Mouse (Mus musculus) forebrain, embryonic 16.5 days (tissue): ENCODE results near the gene Gm2244. TPM values are rescaled to one million over a fixed set of nuclear protein-coding genes. Genes with fewer than 3 reads are reported as not detected.
"Not testable (repeated sequence)": the region's sequence is repeated elsewhere in the genome, so short reads cannot be mapped to it uniquely, and the experiment has no call there.

Experiments
- ATAC-seq: fragments of 200-750 bp; cut with Nextera tagmentation; 2 replicates; pipeline ENCODE4 v1.8.0; 2017; ENCODE audit warnings: mild to moderate bottlenecking, moderate library complexity
- H3K27ac ChIP-seq: fragments of 300-500 bp; sonication (generic); 2 replicates; pipeline ENCODE4 v1.5.1; 2014; ENCODE audit warnings: low read length, control low read depth
- H3K27me3 ChIP-seq: fragments of 300-500 bp; sonication (generic); replicated peaks from 2 replicates; pipeline ENCODE4 v1.6.1; 2014; ENCODE audit warnings: low read length; ENCODE audit not compliant: control insufficient read depth, insufficient read depth
- H3K36me3 ChIP-seq: fragments of 300-500 bp; sonication (generic); 2 replicates; pipeline ENCODE4 v1.6.1; 2014; ENCODE audit not compliant: control insufficient read depth, insufficient read depth
- H3K4me1 ChIP-seq: fragments of 300-500 bp; sonication (generic); replicated peaks from 2 replicates; pipeline ENCODE4 v1.6.1; 2014; ENCODE audit warnings: low read length; ENCODE audit not compliant: control insufficient read depth, insufficient read depth
- H3K4me2 ChIP-seq: fragments of 300-500 bp; sonication (generic); 2 replicates; pipeline ENCODE4 v1.6.1; 2014; ENCODE audit warnings: mild to moderate bottlenecking, low read length, control low read depth
- H3K4me3 ChIP-seq: fragments of 300-500 bp; sonication (generic); replicated peaks from 2 replicates; pipeline ENCODE4 v1.5.1; 2014; ENCODE audit warnings: mild to moderate bottlenecking, low read length, control low read depth
- H3K9ac ChIP-seq: fragments of 300-500 bp; sonication (generic); replicated peaks from 2 replicates; pipeline ENCODE4 v1.6.1; 2014; ENCODE audit warnings: low read depth, low read length, control low read depth
- H3K9me3 ChIP-seq: fragments of 300-500 bp; sonication (generic); 2 replicates; pipeline ENCODE4 v1.6.1; 2016; ENCODE audit warnings: low read length; ENCODE audit not compliant: control insufficient read depth
- WGBS: fragments of 180-500 bp; shearing (Covaris S2); extraction: QIAGEN DNeasy Blood & Tissue Kit; methylation state at CpG from one replicate; pipeline ENCODE4 v1.1.7; 2014; 5-methylcytosine and 5-hydroxymethylcytosine counted together
- polyA plus RNA-seq: library from polyadenylated mRNA; unstranded; fragments of >200 nt; fragmentation: Nextera tagmentation; extraction: Ambion mirVana; gene quantifications from 2 replicates; pipeline ENCODE4 v1.2.1, GENCODE M21; 2015

Gm2244 gene
- polyA plus RNA-seq = 0.34 TPM in 1 of 2 replicates, not detected in the other

DNA sequence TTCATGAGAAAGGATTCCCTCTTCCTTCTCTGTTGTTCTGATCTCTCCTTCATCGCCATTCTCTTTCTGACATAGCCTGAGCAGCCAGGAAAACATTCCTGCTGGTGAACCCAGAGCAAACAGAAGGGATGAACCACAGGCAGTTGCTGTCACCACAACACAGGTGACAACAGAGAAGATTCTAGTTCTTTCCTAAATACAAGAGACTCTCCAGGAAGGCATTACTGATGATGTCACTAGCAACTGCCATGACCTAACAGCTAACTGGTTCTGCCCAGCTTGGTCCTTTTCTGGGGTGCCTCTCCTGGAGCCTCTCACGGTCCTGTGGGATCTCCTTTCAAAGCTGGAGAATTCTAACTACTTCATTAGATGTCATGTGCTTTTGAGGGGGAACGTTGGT is at the start of gene Gm2244:
Gene Gm2244, minus strand, starts transcription at position 101 of the 400 bp plus-strand sequence.
- H3K27ac ChIP-seq, H3K36me3 ChIP-seq, H3K4me3 ChIP-seq, H3K4me2 ChIP-seq, H3K9ac ChIP-seq, ATAC-seq, H3K27me3 ChIP-seq, H3K4me1 ChIP-seq, H3K9me3 ChIP-seq: not testable (repeated sequence)
- WGBS = 93% methylated on average over 1 of the region's 3 CpGs

DNA sequence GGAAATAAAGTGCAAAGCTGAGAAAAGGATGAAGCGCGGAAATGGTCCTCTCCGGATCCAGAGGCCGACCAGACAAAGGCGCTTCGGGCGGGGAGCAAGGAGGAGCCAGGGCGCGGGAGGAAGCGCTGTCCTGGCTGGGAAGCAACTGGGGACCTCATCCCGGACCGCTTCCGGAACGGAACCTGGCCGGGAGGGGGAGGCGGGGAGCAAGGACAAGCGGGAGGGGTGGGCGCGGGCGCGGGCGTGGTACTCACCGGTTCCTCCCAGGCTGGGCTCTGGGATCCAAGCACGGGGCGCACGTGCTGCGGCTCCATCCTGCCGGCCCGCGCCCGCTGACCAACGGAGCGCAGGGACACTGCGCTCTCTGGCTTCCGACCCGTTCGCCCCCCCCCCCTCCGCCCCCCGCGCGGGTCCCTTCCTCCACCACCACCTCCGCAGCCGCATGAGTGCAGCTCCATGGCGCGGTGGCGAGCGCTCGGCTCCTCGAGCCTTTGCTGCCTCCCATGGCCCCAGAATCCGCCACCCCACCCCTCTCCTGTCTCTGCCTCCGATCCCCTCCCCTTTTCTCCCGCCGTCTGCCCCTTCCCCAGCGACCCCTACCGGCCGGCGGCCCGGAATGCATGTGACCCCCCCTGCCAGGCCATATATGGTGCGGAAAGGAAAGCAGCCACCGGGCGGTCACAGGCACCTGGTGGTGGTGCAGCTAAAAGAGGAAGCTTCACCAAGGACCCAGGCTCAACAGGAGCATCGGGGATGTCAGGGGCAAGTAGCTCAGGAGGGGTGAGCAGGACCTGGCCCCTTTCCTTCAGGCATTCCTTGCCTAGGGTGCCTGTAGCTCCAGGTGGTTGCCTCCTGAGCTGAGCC is 35.3 kb upstream of the Gm2244 start, which contains the start of gene Gm2237:
Gene Gm2237, minus strand, starts transcription at position 332 of the 864 bp plus-strand sequence.
- peak within 1 kb of the TSS; percentile 60 for H3K9ac ChIP-seq
- H3K4me1 ChIP-seq, H3K36me3 ChIP-seq, H3K27me3 ChIP-seq, H3K27ac ChIP-seq, H3K9me3 ChIP-seq, ATAC-seq: not testable (repeated sequence)
- H3K4me2 ChIP-seq = peak within 1 kb of the TSS; percentile 40
- H3K4me3 ChIP-seq = peak within 1 kb of the TSS; percentile 47
- WGBS = 0% methylated on average over 26 of the region's 62 CpGs

Other genes starting within 250 kb of the Gm2244 start
- 0.53 and 0.70 TPM in 2 replicates for gene Gm21738, start 131.0 kb downstream of the Gm2244 start, polyA plus RNA-seq
- 4.8 and 4.9 TPM in 2 replicates for gene Gm2237, start 35.2 kb upstream of the Gm2244 start, polyA plus RNA-seq
- gene Gm5458, start 52.6 kb upstream of the Gm2244 start, polyA plus RNA-seq = not detected in 2 replicates
- gene Nid2, start 201.3 kb upstream of the Gm2244 start, polyA plus RNA-seq = 28.4 and 39.7 TPM in 2 replicates